Mouse (Mus musculus) neural tube, embryonic 11.5 days (tissue): ENCODE results near the gene Arsb. TPM values are rescaled to one million over a fixed set of nuclear protein-coding genes. Genes with fewer than 3 reads are reported as not detected.

ENCODE experiments used
- ATAC-seq: fragments of 200-750 bp; cut with Nextera tagmentation; 2 replicates; pipeline ENCODE4 v1.8.0; 2017; ENCODE audit warnings: moderate number of reproducible peaks, mild to moderate bottlenecking, moderate TSS enrichment, moderate library complexity; ENCODE audit not compliant: insufficient read depth, low FRiP score, low TSS enrichment
- DNase-seq: peaks from one replicate; pipeline ENCODE4 v3.0.0-alpha.2; 2015; ENCODE audit warnings: low spot score
- H3K27ac ChIP-seq: fragments of 300-500 bp; sonication (generic); 2 replicates; pipeline ENCODE4 v1.5.1; 2014; ENCODE audit warnings: low read depth, mild to moderate bottlenecking, low read length
- H3K27me3 ChIP-seq: fragments of 300-500 bp; sonication (generic); 2 replicates; pipeline ENCODE4 v1.6.1; 2014; ENCODE audit warnings: mild to moderate bottlenecking, low read length, mixed read lengths; ENCODE audit not compliant: control insufficient read depth, insufficient read depth
- H3K36me3 ChIP-seq: fragments of 300-500 bp; sonication (generic); 2 replicates; pipeline ENCODE4 v1.6.1; 2014; ENCODE audit warnings: mild to moderate bottlenecking, low read length, moderate library complexity, mixed read lengths; ENCODE audit not compliant: control insufficient read depth, insufficient read depth
- H3K4me1 ChIP-seq: fragments of 300-500 bp; sonication (generic); 2 replicates; pipeline ENCODE4 v1.6.1; 2014; ENCODE audit warnings: low read length, mixed read lengths; ENCODE audit not compliant: control insufficient read depth, insufficient read depth
- H3K4me2 ChIP-seq: fragments of 300-500 bp; sonication (generic); 2 replicates; pipeline ENCODE4 v1.6.1; 2014; ENCODE audit warnings: low read depth, mild to moderate bottlenecking, moderate library complexity
- H3K4me3 ChIP-seq: fragments of 300-500 bp; sonication (generic); 2 replicates; pipeline ENCODE4 v1.5.1; 2014; ENCODE audit warnings: low read depth, low read length
- H3K9ac ChIP-seq: fragments of 300-500 bp; sonication (generic); 2 replicates; pipeline ENCODE4 v1.6.1; 2014; ENCODE audit warnings: mild to moderate bottlenecking, low read length
- H3K9me3 ChIP-seq: fragments of 300-500 bp; sonication (generic); 2 replicates; pipeline ENCODE4 v1.6.1; 2016; ENCODE audit warnings: low read length; ENCODE audit not compliant: control insufficient read depth
- WGBS: fragments of 180-500 bp; shearing (Covaris S2); extraction: QIAGEN DNeasy Blood & Tissue Kit; methylation state at CpG from one replicate; pipeline ENCODE4 v1.1.7; 2014; 5-methylcytosine and 5-hydroxymethylcytosine counted together
- polyA plus RNA-seq: library from polyadenylated mRNA; unstranded; fragments of >200 nt; fragmentation: Nextera tagmentation; extraction: Ambion mirVana; gene quantifications from 2 replicates; pipeline ENCODE4 v1.2.1, GENCODE M21; 2014

The Arsb gene
- polyA plus RNA-seq, 1 experiment from 2014 or later: 7.3 TPM

DNA sequence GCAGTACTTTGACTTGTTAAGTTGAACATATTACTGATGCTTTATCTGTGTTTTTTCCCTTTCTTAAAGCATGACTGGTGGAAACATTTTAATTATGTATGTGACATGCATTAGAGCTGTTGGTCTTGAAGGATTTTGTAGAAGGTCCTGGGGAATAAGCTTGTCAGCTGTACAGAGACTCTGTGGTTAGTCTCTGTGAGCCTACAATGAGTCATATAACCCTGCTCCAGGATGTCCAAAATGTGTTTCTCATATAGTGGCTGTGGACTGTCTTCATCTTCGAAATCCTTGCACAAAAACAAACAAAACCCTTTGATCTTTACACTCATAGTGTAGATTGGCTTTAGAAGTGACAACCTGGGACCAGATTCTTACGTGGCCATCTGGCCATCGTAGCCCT, 110.7 kb downstream of the Arsb start:
- H3K27ac ChIP-seq: no peak overlapping the region
- no peak overlapping the region for H3K4me2 ChIP-seq
- DNase-seq (no peak), ATAC-seq (no peak)
- H3K9ac ChIP-seq: no peak overlapping the region
- H3K4me3 ChIP-seq: no peak overlapping the region
- H3K36me3 ChIP-seq: no peaks in the 10 kb centered on the region
- H3K4me1 ChIP-seq: no peaks in the 10 kb centered on the region
- no peaks in the 10 kb centered on the region for H3K27me3 ChIP-seq
- no peaks in the 10 kb centered on the region for H3K9me3 ChIP-seq
- 78% methylated on average over 3 of the region's 3 CpGs for WGBS

DNA sequence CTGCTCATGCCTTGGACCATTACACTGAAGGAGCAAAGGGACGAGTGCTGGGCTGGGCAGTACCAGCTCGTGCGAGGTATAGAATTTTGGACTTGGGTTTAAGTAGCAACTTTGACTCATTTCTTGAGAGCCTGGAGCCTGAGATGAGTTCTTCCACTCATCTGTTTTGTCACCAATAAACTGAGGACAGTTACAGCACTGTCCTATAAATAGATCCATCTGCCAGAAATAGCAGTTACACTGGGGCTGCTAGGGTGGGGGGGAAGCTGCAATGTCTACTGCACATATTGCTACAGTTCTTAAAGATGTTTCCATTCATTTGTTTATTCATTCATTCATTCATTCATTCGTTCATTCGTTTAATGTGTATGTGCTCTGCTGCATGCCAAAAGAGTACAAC, 115.6 kb downstream of the Arsb start:
- Histone ChIP-seq H3K4me2 (no peak overlapping the region), H3K27me3 (no peaks in the 10 kb centered on the region), H3K36me3 (no peaks in the 10 kb centered on the region), H3K27ac (no peak overlapping the region), H3K4me3 (no peak overlapping the region), H3K9ac (no peak overlapping the region), H3K4me1 (no peaks in the 10 kb centered on the region), H3K9me3 (no peaks in the 10 kb centered on the region)
- peak; percentile 4 for DNase-seq
- ATAC-seq: no peak
- WGBS: 90% methylated on average over 5 of the region's 5 CpGs

GRCm38 (mm10) chr13:93888196-93888595, 116.8 kb downstream of the Arsb start:
- ATAC-seq (no peak), DNase-seq (no peak)
- Histone ChIP-seq H3K27ac (no peak overlapping the region), H3K27me3 (no peaks in the 10 kb centered on the region), H3K36me3 (no peaks in the 10 kb centered on the region), H3K4me3 (no peak overlapping the region), H3K4me1 (no peaks in the 10 kb centered on the region), H3K9me3 (no peaks in the 10 kb centered on the region), H3K9ac (no peak overlapping the region), H3K4me2 (no peak overlapping the region)
- 85% methylated on average over 2 of the region's 2 CpGs for WGBS

DNA sequence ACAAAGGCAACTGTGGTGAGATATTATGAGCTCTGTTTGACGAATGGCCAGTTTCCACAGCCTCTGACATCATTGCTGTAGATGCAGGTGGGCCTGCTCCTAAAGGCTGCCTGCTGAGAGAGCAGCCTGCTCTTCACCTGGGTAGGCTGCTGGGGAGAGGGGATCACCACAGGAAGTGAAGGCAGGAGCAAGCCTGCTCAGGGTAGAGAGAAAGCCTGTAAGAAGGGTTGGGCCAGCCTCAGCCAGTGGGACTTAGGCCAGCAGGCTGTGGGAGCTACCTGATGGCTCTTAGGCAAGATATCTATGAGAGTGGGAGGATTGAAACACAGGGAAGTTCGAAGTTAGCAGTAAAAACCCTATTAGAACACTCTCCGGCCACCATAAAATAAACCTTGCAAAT, 117.5 kb downstream of the Arsb start:
- Histone ChIP-seq H3K9me3 (no peaks in the 10 kb centered on the region), H3K4me3 (no peak overlapping the region), H3K27me3 (no peaks in the 10 kb centered on the region), H3K27ac (no peak overlapping the region), H3K9ac (no peak overlapping the region; the same call in 1 of the 2 replicates), H3K4me2 (no peak overlapping the region), H3K4me1 (no peaks in the 10 kb centered on the region), H3K36me3 (no peaks in the 10 kb centered on the region)
- WGBS: 84% methylated on average over 3 of the region's 3 CpGs
- DNase-seq: no peak
- no peak for ATAC-seq

DNA sequence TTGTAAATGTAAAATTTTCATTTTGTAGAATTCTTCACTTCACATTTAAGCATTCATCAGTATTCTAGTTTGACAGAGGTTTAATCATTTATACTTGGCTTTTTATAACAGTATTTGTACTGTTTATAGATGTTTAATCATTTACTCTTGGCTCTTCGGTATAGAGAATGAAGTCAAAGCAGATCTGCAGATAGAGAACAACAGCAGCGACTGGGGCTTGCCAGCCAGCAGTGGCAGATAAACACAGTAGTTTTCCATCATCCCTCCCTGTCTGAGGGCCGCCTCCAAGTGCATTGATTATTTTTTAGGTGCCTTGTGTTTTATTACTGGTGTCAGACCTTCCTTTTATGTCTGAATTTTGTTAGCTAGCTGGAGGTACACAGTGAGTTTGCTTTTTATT, 118.6 kb downstream of the Arsb start:
- no peaks in the 10 kb centered on the region for H3K9me3 ChIP-seq
- 81% methylated on average over 3 of the region's 3 CpGs for WGBS
- ATAC-seq: no peak
- H3K4me3 ChIP-seq: no peak overlapping the region
- no peak for DNase-seq
- H3K36me3 ChIP-seq: no peaks in the 10 kb centered on the region
- H3K27ac ChIP-seq: no peak overlapping the region
- no peaks in the 10 kb centered on the region for H3K4me1 ChIP-seq
- no peak overlapping the region for H3K9ac ChIP-seq
- no peak overlapping the region for H3K4me2 ChIP-seq
- H3K27me3 ChIP-seq: no peaks in the 10 kb centered on the region

- H3K9me3 ChIP-seq: no peaks in the 10 kb centered on the region
- H3K4me1 ChIP-seq: no peaks in the 10 kb centered on the region
- H3K4me3 ChIP-seq: no peak overlapping the region
- no peak overlapping the region for H3K27ac ChIP-seq
- H3K4me2 ChIP-seq: no peak overlapping the region
- DNase-seq (no peak), ATAC-seq (no peak)
- H3K36me3 ChIP-seq: no peaks in the 10 kb centered on the region
- WGBS: 74% methylated on average over 6 of the region's 6 CpGs
- no peak overlapping the region for H3K9ac ChIP-seq
- H3K27me3 ChIP-seq: no peaks in the 10 kb centered on the region
These were observed 119.8 kb downstream of the Arsb start for GRCm38 (mm10) chr13:93891276-93891675.

- ATAC-seq (no peak), DNase-seq (no peak)
- no peak overlapping the region for H3K4me3 ChIP-seq
- 87% methylated on average over 7 of the region's 7 CpGs for WGBS
- no peaks in the 10 kb centered on the region for H3K9me3 ChIP-seq
- no peak overlapping the region for H3K4me2 ChIP-seq
- H3K9ac ChIP-seq: no peak overlapping the region
- H3K27me3 ChIP-seq: no peaks in the 10 kb centered on the region
- no peak overlapping the region for H3K27ac ChIP-seq
- H3K4me1 ChIP-seq: no peaks in the 10 kb centered on the region
- H3K36me3 ChIP-seq: no peaks in the 10 kb centered on the region
These were observed 120.7 kb downstream of the Arsb start for GRCm38 (mm10) chr13:93892101-93892500.

DNA sequence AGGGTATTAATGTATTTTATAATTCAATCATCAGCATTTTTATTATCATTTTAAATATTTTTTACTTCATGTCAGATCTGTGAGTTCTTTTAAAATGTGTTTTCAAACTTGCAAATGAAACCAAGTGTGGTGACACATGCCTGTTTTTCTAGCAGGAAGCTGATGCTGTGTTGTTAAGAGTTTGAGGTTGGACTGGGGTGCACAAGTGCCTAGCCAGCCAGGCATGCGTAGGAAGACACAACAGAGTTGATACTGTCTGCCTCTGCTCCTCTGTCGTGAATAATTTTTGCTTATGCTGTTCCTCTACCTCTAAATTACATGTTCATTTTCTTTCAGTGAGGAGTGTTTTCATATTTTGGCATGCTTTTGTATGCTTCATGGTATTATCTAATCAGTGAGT, 122.7 kb downstream of the Arsb start:
- Histone ChIP-seq H3K36me3 (no peaks in the 10 kb centered on the region), H3K4me2 (no peak overlapping the region), H3K27ac (no peak overlapping the region), H3K9ac (no peak overlapping the region), H3K27me3 (no peaks in the 10 kb centered on the region), H3K4me3 (no peak overlapping the region), H3K9me3 (no peaks in the 10 kb centered on the region), H3K4me1 (no peaks in the 10 kb centered on the region)
- ATAC-seq: no peak
- 80% methylated on average over 2 of the region's 2 CpGs for WGBS
- DNase-seq: no peak

GRCm38 (mm10) chr13:93895430-93895829, 124.0 kb downstream of the Arsb start:
- H3K9me3 ChIP-seq: no peaks in the 10 kb centered on the region
- H3K27me3 ChIP-seq: no peaks in the 10 kb centered on the region
- no peaks in the 10 kb centered on the region for H3K4me1 ChIP-seq
- 88% methylated on average over 2 of the region's 2 CpGs for WGBS
- no peak for DNase-seq
- no peak overlapping the region for H3K4me2 ChIP-seq
- no peak overlapping the region for H3K4me3 ChIP-seq
- ATAC-seq: no peak
- H3K9ac ChIP-seq: no peak overlapping the region
- no peak overlapping the region for H3K27ac ChIP-seq
- H3K36me3 ChIP-seq: no peaks in the 10 kb centered on the region
